Mouse (Mus musculus) fat pad, adult 2 months (tissue): ENCODE results near the gene Epdr1.

Experiments used
- DNase-seq: peaks from one replicate; pipeline ENCODE4 v3.0.0-alpha.2; 2011; ENCODE audit warnings: low read depth, low spot score; ENCODE audit errors: extremely low read depth

The Epdr1 gene

DNA sequence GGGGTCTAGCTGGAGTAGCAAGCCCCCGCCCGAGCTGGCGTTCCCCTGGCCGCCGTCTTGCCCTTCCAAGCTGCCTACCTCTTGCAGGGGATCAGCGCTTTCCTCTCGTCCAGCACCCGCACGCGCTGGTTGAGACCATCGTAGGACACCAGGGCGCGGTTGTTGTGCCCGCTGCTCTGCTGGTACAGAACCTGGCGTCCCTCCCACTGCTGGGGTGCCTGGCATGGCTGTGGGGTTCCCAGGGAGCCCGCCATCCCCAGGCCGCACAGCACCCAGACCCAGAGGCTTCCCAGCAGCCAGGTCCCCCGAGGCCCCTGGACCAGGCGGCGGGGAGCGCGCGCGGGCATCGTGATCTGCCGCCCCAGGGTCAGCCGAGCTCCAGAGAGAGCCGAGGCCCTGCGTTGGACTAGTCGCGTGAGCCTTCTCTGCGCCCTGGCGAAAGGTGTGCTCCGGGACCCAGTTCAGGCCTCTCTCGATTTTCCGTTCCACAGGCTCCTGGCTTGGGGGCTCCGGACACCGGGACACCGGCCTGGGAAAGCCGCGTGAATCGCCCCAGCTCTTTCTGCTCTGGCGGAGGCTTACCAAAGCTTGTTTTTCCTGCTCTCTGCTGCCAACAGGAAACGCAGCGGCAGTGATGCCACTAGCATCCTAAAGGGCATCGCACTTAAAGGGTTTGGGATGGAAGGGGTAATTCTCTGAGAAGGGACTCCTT lies at the start of gene Epdr1:
Epdr1 (minus strand) TSS at position 712 of the 712 bp plus-strand sequence.
- DNase-seq = no peak

DNA sequence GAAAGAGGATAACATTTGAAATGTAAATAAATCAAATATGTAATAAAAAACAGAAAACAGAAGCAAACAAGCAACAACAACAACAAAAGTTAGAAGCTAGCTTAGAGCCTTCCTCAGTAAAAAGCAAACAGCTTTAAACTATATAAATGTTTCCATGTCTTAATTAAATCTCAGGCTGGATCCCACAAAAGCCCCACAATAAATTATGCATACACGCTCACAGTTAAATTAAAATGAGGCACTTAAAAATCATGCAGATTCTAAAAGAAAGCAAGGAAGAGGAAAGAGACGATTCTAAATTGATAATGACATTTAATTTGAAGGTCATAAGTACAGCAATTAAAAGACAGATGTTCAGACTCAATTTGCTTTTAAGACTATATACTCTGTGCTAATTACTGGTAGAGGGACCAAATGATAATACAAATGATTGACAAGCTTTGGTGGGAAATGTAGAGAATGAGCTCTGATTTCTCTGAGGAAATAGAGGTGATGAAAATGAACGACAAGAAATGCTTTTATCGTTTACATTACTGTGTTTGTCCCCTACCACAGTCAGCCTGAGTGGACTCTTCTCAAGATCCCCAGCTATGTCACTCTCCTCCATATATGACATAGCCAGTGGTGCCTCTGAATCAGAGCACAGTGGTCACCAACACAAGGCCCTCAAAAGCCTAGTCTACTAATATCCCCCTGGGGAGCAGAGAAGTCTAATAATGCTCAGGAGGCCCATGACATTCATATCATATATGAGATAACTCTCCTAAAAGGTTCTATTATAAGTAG lies 48.8 kb upstream of the Epdr1 start:
- DNase-seq = no peak

DNA sequence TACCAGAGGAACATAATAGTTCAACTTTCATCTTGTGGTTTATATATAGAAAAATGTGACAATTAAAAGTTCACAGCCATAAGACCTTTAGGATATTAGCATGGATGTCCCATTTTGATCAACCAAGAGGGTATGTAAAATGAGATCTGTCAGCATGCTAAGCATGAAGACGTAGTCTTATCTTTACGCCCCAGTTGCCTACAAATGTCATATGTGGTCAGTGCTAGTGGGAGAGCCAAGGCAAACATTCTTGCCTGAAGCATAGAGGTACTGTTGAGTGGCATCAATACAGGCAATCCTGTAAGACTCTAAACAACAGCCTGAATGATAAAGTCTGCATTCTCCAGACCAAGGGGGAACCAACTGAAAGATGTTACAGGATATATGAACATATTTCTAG lies 32.7 kb upstream of the Epdr1 start:
- no peak for DNase-seq

DNA sequence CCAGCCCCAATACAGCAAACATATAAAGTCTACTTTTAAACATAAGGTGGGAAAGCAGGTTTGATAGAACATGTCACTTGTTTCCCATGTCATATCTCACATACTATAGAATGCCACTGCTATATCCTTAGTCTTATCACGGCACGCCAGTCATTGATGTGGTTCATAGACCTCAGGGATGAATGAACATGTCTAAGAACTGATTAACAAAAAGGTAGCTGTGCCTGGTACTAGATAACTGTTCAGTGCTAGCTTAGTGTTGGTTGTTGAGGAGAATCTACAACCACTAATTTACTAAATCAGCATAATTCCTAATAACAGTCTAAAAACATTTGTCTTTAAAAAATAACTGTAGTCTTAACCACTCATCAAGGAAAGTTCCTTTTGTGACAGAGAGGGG lies 30.1 kb upstream of the Epdr1 start:
- no peak for DNase-seq

DNA sequence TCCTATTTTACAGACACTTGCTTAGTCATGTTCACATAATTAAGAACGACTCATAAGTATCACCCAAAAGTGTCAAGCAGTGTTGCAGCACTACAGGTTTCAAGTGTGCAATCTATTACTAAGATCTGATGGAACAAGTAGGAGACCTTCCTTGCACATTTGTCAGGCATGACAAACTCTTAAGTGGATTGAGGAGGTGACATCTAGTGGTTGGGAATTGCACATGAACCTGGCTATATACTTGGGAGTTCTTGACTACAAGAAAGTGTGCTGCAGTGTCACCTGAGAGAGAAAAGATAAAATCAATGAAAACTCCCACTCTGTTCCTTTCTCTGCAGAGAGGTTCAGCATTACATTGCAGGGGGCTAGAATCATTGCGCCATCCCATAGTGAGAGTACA lies 24.5 kb upstream of the Epdr1 start:
- no peak for DNase-seq

DNA sequence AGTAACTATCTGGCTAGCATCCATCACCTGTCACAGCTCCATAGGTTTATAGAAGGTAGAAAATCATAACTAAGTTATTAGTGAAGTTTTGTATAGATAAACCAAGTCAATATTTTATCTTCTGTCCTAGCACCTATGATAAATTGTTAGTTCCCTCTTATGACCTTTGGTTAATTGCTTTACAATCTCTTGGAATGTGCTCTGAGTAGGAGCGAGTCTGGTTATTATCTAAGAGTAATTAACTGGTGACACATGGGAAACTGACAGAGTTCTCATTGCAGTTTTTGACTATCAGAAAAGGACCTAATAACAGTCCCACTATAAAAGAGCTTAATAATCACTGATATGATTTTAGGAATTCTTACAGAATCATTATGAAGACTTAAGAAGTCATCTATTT lies 23.8 kb upstream of the Epdr1 start:
- DNase-seq = no peak

DNA sequence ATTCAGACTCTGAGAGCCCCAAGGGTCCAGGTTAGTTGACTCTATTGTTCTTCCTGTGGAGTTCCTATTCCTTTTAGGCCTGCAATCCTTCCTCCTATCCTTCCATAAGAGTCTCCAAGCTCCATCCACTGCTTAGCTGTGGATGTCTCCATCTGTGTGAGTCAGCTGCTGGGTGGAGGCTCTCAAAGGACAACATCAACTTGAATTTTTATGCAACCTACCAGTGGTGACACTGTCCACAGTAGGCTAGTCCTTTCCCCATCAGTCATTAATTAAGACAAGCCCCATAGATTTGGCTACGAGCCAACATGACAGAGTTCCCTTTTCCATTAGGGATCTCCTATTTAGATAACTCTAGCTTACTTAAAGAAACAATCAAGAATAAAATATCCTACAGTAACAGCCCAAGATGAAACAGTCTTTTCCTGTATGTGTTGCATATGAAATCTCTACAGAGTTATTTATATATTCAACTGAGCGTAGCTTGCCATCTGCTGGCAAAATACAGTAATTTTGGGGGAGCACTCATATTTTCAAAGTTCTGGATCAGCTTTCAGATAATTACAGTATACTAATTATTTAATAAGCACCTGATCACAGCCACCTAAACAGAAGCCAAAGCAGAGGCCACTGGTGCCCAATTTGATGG lies 20.6 kb upstream of the Epdr1 start:
- no peak for DNase-seq

DNA sequence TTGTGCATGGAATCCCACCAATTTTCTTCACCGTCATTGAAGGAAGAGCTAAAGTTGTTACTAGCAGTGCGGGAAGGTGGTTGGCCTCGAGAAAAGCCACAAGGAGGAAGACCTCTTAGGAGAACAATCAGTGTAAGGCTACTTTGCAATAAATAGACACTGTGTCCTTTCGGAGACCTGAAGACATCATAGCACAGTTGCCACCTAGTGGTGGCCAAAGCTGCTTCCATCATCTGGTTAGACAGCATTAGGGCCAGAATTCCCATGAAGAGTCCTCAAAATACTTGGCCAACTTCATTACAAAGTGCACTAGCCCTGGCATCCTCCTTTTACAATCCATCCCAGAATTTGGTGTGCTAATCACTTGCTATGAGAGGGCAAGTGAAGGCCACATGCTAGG lies 16.4 kb upstream of the Epdr1 start:
- no peak for DNase-seq

DNA sequence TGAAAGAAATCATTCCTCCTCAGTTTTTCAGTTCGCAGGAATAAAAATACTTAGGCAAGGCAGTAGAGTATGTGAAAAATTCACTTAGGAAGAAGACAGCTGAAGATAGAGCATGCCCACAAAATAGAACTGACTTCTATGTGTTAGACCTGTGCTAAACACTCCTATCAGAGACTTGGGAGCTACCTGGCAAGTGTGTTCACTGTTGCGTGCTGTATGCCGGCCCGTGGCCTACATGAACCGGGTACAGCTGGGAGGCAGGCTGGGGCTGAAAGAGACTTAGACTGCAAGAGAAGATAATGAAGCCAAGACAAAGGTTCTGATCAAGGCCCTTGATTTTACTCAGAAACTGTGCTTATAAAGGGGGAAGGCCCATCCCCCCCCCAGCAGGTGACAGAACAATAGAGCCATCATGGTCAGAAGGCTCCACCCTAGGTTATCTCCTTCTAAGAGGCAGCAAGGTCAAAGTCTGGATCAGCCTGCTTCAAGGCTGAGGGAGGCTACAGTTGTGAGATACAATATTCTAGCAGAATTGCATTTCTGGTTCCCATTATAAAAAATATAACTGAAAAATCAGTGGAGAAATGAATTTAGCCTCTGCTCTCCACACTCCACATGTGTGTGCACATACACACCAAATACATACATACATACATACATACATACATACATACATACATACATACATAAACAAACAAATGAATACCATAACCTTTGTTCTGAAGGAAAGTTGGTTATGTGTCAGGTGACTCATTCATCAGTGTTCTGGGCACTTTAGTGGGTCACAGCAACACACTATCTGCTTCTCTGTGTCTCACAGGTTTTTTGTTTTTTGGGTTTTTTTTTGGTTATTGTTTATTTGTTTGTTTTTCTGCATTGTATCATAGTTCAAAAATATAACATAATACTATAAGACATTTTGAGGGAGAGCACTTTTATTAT lies 11.3 kb upstream of the Epdr1 start:
- no peak for DNase-seq

DNA sequence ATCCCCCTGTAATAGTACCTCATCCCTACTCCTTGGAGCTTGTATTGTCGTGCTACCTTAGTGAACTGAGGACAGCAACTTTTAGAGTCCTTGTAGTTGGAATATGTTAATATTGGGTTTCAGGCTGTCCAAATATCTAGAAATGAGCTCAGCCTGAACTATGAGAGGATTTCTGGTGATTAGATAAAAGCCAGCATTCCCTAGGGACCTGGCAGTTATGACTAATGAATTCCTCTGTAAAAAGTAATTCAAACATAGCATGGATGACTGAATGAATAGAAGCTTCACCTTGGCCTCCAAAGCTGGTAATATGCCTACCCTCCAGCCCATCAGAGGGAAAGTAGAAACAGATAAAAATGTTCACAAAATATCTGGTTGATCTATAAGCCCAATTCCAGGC lies 6.7 kb upstream of the Epdr1 start:
- DNase-seq = no peak

DNA sequence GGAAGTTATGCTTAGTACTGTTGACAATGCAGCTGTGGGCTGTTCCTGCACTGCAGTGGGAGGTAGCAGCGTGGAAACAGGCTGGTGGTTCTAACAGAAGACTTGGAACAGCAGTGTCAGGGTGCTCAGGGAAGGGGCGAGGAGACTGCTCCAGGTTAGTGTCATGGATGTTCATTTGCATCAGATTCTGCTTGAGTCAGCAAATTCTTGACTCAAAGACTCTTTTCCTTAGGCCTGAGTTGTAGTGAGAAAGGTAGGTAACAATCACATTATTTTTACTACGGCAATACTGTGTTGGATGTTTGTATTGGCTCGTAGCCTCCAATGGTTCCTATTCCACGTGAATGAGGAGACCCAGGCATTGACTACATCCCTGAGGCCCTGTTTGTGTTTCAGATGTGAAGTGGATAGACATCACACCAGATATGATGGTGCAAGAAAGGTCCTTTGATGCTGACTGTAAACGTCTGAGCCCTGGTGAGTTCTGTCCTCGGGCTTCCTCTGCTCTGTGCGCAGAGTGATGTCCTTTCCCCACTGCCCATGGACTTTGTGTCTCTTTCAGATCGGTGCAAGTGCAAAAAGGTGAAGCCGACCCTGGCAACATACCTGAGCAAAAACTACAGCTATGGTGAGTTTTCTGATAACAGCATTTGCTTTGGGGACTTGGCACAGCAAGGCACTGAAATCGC lies 5.0 kb upstream of the Epdr1 start:
- DNase-seq = no peak

DNA sequence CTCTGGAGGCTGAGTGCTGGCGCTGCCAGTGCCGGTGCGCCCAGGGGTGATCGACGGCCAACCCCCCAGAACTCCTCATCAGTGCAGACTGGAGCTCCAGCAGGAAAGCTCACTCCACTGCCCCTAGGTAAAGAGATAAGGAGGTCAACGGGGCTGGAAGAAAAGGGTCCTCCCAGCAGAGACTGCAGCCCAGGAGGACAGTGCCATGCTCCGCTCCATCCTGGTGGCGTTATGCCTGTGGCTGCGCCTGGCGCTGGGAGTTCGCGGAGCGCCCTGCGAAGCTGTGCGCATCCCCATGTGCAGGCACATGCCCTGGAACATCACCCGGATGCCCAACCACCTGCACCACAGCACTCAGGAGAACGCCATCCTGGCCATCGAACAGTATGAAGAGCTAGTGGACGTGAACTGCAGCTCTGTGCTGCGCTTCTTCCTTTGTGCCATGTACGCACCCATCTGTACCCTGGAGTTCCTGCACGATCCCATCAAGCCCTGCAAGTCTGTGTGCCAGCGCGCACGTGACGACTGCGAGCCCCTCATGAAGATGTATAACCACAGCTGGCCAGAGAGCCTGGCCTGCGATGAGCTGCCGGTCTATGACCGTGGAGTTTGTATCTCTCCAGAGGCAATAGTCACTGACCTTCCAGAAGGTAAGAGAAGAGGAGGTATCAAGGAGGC lies 3.6 kb upstream of the Epdr1 start:
- no peak for DNase-seq

DNA sequence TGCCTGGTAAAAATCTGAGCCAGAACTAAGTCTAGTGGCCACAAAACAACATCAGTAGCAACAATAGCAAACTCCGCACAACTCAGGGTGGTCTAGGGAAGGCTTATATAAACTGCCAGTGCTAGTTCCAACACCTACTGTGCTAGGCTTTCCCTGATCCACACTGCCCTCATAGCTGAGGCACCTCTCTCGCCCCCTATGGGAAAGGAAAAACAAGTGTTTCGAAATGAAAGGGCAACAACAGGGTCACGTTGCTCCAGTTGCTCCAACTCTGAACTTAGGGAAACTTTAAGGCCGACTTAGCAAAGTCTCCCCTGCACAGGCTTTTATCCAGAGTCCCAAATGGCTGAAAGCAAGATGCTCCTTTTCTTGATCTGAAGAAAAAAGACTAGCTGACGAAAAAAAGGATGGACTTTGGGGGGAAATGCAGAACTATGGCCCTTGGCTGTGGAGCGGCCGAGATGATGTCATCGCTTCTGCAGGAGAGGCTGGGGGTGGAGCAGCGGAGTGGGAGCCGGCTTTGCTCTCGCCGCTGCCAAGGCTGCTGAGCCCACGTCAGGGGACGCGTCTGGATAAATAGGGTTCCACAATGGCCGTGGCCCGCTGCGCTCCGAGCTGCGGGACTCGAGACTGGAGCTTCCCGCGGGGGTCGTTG lies 3.0 kb upstream of the Epdr1 start, which contains the start of gene Sfrp4:
Sfrp4 (plus strand) TSS at position 532 of the 655 bp plus-strand sequence.
- no peak for DNase-seq

DNA sequence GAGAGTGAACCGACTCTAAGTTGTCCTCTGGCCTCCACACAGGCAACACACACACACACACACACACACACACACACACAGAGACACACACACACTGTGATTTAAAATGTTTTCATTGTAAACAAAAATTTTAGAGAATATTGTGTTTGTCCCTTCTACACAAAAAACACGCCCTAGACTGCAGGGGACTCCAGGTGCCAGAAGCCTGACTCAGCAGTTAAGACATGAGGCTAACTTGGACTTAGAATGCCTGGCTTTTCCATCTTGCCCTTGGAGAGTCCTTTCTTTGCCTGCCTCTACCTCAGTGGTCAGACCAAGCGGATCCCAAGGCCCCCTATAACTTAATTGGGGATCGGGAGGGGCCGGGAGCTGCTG lies 899 bp downstream of the Epdr1 start:
- DNase-seq = no peak

DNA sequence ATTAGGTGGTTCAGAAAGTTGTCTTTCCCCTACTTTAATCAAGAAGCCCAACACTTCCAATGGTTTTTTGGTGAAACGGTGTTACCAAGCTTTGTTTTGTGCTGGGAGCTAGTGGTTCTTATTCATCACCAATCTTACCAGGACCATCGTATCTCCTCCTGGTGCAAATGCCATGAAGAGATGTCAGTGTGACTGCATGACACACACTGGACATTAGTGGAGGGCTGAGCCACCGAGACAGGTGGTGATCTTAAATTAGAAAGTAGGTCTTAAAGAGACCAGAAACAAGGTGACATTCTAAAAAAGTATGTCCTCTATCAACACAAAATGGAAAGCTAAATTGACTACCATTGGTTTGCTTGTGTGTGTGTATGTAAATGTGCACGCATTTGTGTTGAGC lies 1.6 kb downstream of the Epdr1 start:
- no peak for DNase-seq

DNA sequence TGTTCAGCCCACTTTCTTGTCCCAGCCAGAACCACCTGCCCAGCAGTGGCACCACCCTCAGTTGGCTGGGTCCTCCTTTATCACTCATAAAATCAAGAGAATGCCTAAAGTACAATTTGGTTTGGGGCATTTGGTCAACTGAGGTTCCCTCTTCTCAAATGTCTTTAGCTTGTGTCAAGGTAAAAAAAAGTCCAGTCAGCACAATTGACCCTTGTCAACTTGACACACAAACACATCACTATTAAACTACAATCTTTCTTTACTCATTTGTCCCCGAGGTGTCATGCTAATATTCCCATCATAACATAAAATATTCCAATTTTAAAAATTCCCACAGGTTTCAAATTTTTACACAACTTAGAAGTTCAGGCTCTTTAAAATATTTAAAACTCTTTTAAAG lies 5.4 kb downstream of the Epdr1 start:
- no peak for DNase-seq

DNA sequence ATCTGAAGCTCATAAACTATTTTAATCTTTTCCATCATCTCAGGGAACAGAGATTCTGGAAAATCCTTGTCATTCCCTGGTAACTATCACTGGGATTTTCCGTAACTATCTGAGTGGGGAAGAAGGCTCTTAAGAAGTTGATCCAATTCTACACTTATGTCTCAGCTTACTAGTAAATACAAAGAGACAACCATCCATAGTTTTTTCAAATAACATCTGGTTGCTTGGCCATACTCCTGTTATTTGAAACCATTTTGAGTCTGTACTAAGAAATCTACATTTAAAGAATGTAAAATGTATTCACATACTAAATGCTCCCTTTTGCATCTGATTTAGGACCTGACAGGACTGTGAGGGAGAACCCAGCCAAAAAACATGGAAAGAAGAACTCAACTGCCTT lies 6.3 kb downstream of the Epdr1 start:
- DNase-seq = no peak

DNA sequence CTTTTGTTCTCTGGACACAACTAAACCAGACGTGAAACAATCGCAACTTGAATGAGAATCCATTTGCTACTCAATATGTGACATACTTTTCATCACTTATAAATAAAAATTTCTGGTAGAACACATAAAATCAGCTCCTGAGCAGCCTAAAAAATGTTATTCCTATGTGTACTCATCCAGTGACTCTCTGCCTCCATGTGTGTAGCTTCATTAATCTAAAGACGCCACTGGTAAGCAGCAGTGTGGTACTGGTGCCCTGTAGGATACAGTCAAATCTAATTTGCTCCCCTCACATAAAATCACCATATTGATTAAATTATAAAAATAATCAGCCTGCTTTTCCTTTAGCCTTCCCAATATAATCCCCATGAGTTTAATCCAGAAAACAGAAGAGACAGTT lies 6.8 kb downstream of the Epdr1 start:
- DNase-seq = no peak

DNA sequence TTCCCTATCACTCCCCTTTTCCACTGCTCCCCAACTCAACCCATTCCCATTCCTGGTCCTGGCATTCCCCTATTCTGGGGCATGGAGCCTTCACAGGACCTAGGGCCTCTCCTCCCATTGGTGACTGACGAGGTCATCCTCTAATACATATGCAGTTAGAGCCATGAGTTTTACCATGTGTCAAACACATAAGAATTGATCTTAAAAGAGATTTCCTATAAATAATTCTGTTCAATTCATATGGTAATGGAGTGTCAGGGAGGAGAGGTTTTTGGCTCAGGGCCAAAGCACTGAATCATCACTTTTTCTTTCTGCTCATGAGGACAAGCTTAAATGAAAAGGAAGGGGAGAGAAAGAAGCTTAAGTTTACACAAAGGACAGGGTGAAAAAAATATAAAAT lies 7.4 kb downstream of the Epdr1 start:
- DNase-seq = no peak
